Mouse (Mus musculus): ENCODE measurements at regions not wholly inside any gene's neighbourhood (a gene's known extent, or its start where the extent isn't known, plus 50 kb on each side); places are given as distances from the start of the nearest gene placed in this dataset.
A peak's percentile ranks its signal among the peaks of the same experiment; 100 is the strongest.

DNA sequence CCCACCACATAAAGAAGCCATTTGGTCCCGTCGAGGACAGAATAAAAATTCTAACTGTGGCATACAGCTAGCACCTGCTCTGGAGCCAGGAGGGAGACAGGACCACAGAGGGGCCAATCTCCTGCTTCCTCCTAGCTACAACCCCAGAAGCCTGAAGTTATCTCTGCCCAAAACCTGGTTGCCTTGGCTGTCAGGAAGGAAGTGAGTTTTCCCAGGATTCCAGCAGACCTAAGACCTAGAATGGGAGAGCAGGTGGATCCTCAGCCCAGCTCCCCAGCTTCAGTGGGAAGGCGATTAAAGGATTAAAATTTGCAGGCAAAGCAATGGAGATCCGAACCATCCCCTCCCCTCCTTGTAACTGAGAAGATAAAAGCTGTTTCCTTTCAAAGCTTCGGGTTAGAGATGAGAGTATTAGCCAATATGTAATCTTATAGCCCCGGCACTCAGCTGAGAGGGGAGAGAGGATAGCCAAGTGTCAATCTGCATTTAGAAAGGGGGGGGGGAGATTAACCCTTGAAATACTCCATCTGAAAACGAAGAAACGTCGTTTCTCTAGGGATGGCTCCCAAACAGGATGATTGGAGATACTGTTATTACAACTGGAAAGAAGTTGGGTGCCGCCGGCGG lies 386.1 kb downstream of the Setd4 start:
- DNase-seq (ENCODE audit: low spot score) (no peak), ATAC-seq (no peak)
- no peaks in the 10 kb centered on the region for H3K9me3 ChIP-seq (ENCODE audit: low read length)
- H3K4me3 ChIP-seq (ENCODE audit: low read depth, low read length) = no peak overlapping the region
- H3K27ac ChIP-seq (ENCODE audit: low read length) = no peak overlapping the region
- no peaks in the 10 kb centered on the region for H3K36me3 ChIP-seq (ENCODE audit: insufficient read depth, low read length)
- H3K4me2 ChIP-seq (replicated peaks; ENCODE audit: low read depth, low read length) = no peak overlapping the region
- H3K27me3 ChIP-seq (replicated peaks; ENCODE audit: insufficient read depth, low read length) = no peaks in the 10 kb centered on the region
- no peak overlapping the region for H3K9ac ChIP-seq (replicated peaks; ENCODE audit: low read depth)
- TF ChIP-seq CTCF (IDR thresholded peaks at IDR 0.05) = no peak
- TF ChIP-seq EP300 (IDR thresholded peaks at IDR 0.05) = no peak
- WGBS = 43% methylated on average over 12 of the region's 12 CpGs
- no peaks in the 10 kb centered on the region for H3K4me1 ChIP-seq (ENCODE audit: insufficient read depth, low read depth, low read length)

GRCm38 (mm10) chr16:93215630-93216029 lies 388.2 kb downstream of the Setd4 start:
- 70% methylated on average over 4 of the region's 4 CpGs for WGBS
- H3K36me3 ChIP-seq (ENCODE audit: insufficient read depth, low read length) = no peaks in the 10 kb centered on the region
- DNase-seq (ENCODE audit: low spot score) = no peak

GRCm38 (mm10) chr16:93213618-93214017 lies 387.7 kb upstream of the Runx1 start:
- Histone ChIP-seq H3K36me3 (ENCODE audit: insufficient read depth, low read length) (no peaks in the 10 kb centered on the region), H3K4me3 (ENCODE audit: low read depth, low read length) (no peak overlapping the region), H3K9me3 (ENCODE audit: low read length) (no peaks in the 10 kb centered on the region), H3K4me2 (replicated peaks; ENCODE audit: low read depth, low read length) (no peak overlapping the region), H3K27me3 (replicated peaks; ENCODE audit: insufficient read depth, low read length) (no peaks in the 10 kb centered on the region), H3K27ac (ENCODE audit: low read length) (no peak overlapping the region), H3K4me1 (ENCODE audit: insufficient read depth, low read depth, low read length) (no peaks in the 10 kb centered on the region), H3K9ac (replicated peaks; ENCODE audit: low read depth) (no peak overlapping the region)
- DNase-seq (ENCODE audit: low spot score) (no peak), ATAC-seq (no peak)
- TF ChIP-seq CTCF (IDR thresholded peaks at IDR 0.05) = no peak
- TF ChIP-seq EP300 (IDR thresholded peaks at IDR 0.05) = no peak
- 86% methylated on average over 6 of the region's 6 CpGs for WGBS

More at GRCm38 (mm10) chr16:93215630-93216029, 388.2 kb downstream of the Setd4 start:
- H3K9me3 ChIP-seq (ENCODE audit: low read length) = no peaks in the 10 kb centered on the region
- H3K27ac ChIP-seq (ENCODE audit: low read length) = no peak overlapping the region
- no peak for TF ChIP-seq CTCF (IDR thresholded peaks at IDR 0.05)
- no peak for TF ChIP-seq EP300 (IDR thresholded peaks at IDR 0.05)
- no peak overlapping the region for H3K4me3 ChIP-seq (ENCODE audit: low read depth, low read length)
- H3K9ac ChIP-seq (replicated peaks; ENCODE audit: low read depth) = no peak overlapping the region
- H3K4me1 ChIP-seq (ENCODE audit: insufficient read depth, low read depth, low read length) = no peaks in the 10 kb centered on the region
- no peak overlapping the region for H3K4me2 ChIP-seq (replicated peaks; ENCODE audit: low read depth, low read length)
- ATAC-seq = no peak
- no peaks in the 10 kb centered on the region for H3K27me3 ChIP-seq (replicated peaks; ENCODE audit: insufficient read depth, low read length)

GRCm38 (mm10) chr16:93207675-93208074 lies 381.7 kb upstream of the Runx1 start:
- H3K4me1 ChIP-seq (ENCODE audit: insufficient read depth, low read depth, low read length) = no peaks in the 10 kb centered on the region

DNA sequence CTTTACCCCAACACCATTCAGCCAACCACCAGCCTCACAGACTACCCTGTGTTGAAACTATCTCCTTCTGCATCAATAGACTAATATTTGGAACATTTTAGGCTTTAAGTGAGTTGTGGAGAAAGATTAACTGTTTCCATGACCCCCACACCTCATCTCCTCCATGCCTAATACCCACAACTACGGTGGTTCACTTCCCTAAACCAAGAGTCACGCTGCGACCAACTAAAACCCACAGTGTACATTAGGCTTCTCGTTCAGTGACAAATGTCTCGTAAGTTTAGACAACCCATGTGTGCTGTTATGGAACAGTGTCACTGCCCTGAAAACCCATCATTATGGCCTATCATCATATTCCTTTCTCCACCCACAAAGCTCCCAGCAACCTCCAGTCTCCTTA lies 381.3 kb upstream of the Runx1 start:
- TF ChIP-seq CTCF (IDR thresholded peaks at IDR 0.05) = no peak
- TF ChIP-seq EP300 (IDR thresholded peaks at IDR 0.05) = no peak
- Histone ChIP-seq H3K4me1 (ENCODE audit: insufficient read depth, low read depth, low read length) (no peaks in the 10 kb centered on the region), H3K4me3 (ENCODE audit: low read depth, low read length) (no peak overlapping the region), H3K27me3 (replicated peaks; ENCODE audit: insufficient read depth, low read length) (no peaks in the 10 kb centered on the region), H3K27ac (ENCODE audit: low read length) (no peak overlapping the region), H3K36me3 (ENCODE audit: insufficient read depth, low read length) (no peaks in the 10 kb centered on the region), H3K9ac (replicated peaks; ENCODE audit: low read depth) (no peak overlapping the region), H3K4me2 (replicated peaks; ENCODE audit: low read depth, low read length) (no peak overlapping the region), H3K9me3 (ENCODE audit: low read length) (no peaks in the 10 kb centered on the region)
- DNase-seq (ENCODE audit: low spot score) = no peak
- 88% methylated on average over 5 of the region's 5 CpGs for WGBS
- ATAC-seq = no peak

More at GRCm38 (mm10) chr16:93207675-93208074, 381.7 kb upstream of the Runx1 start:
- TF ChIP-seq EP300 (IDR thresholded peaks at IDR 0.05) (no peak), CTCF (IDR thresholded peaks at IDR 0.05) (no peak)
- Histone ChIP-seq H3K4me2 (replicated peaks; ENCODE audit: low read depth, low read length) (no peak overlapping the region), H3K9ac (replicated peaks; ENCODE audit: low read depth) (no peak overlapping the region), H3K4me3 (ENCODE audit: low read depth, low read length) (no peak overlapping the region), H3K36me3 (ENCODE audit: insufficient read depth, low read length) (no peaks in the 10 kb centered on the region), H3K9me3 (ENCODE audit: low read length) (no peaks in the 10 kb centered on the region), H3K27ac (ENCODE audit: low read length) (no peak overlapping the region), H3K27me3 (replicated peaks; ENCODE audit: insufficient read depth, low read length) (no peaks in the 10 kb centered on the region)
- ATAC-seq (no peak), DNase-seq (ENCODE audit: low spot score) (peak; percentile 28)
- whole genome bisulfite sequencing = 62% methylated on average over 3 of the region's 3 CpGs

DNA sequence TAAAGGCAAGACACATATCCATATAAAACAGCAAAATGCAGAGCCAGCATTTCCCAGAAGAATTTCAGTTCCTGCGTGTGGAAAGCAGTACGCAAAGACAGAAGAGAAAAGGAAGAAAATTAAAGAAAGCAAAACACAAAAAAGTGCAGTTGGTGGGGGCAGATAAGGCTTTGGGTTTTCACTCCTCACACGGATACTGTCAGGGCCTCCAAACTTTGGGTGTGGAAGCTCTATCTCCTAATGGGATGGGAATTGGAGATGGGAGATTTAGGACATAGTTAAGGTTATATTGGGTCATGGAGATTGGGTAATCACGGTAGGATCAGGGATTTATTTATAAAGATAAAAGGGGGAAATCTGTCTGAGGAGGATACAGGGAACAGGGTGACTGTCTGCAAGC lies 380.4 kb upstream of the Runx1 start:
- no peaks in the 10 kb centered on the region for H3K36me3 ChIP-seq (ENCODE audit: insufficient read depth, low read length)
- no peaks in the 10 kb centered on the region for H3K27me3 ChIP-seq (replicated peaks; ENCODE audit: insufficient read depth, low read length)
- H3K4me2 ChIP-seq (replicated peaks; ENCODE audit: low read depth, low read length) = no peak overlapping the region
- DNase-seq (ENCODE audit: low spot score) = no peak
- H3K4me1 ChIP-seq (ENCODE audit: insufficient read depth, low read depth, low read length) = no peaks in the 10 kb centered on the region
- H3K9ac ChIP-seq (replicated peaks; ENCODE audit: low read depth) = no peak overlapping the region
- WGBS = 81% methylated on average over 4 of the region's 4 CpGs
- no peaks in the 10 kb centered on the region for H3K9me3 ChIP-seq (ENCODE audit: low read length)
- TF ChIP-seq EP300 (IDR thresholded peaks at IDR 0.05) (no peak), CTCF (IDR thresholded peaks at IDR 0.05) (no peak)
- H3K27ac ChIP-seq (ENCODE audit: low read length) = no peak overlapping the region
- no peak for ATAC-seq
- no peak overlapping the region for H3K4me3 ChIP-seq (ENCODE audit: low read depth, low read length)

DNA sequence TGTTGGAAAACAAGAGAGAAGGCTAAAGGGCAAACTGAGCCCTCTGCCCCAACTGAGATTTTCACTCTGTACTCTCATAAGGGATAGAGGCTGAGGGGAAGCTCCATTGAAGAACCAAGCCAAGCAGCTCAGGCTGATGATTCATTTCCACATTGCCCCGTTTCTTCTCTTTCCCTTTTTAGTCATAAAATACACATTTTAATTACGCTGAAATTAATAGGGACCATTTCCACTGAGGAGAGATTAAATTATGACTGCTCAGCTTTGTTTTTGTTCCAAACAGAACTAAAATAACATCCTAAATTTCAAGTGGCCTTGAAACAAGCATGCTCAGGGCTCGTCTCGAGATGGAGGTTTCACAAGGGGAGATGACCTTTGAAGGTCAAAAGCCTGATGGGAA lies 378.7 kb upstream of the Runx1 start:
- Histone ChIP-seq H3K27me3 (replicated peaks; ENCODE audit: insufficient read depth, low read length) (no peaks in the 10 kb centered on the region), H3K9me3 (ENCODE audit: low read length) (no peaks in the 10 kb centered on the region), H3K9ac (replicated peaks; ENCODE audit: low read depth) (no peak overlapping the region), H3K4me2 (replicated peaks; ENCODE audit: low read depth, low read length) (no peak overlapping the region), H3K4me3 (ENCODE audit: low read depth, low read length) (no peak overlapping the region), H3K27ac (ENCODE audit: low read length) (no peak overlapping the region), H3K36me3 (ENCODE audit: insufficient read depth, low read length) (no peaks in the 10 kb centered on the region), H3K4me1 (ENCODE audit: insufficient read depth, low read depth, low read length) (no peaks in the 10 kb centered on the region)
- 56% methylated on average over 4 of the region's 4 CpGs for WGBS
- ATAC-seq (no peak), DNase-seq (ENCODE audit: low spot score) (no peak)
- TF ChIP-seq CTCF (IDR thresholded peaks at IDR 0.05) = no peak
- no peak for TF ChIP-seq EP300 (IDR thresholded peaks at IDR 0.05)

Data from lung, postnatal 0 days (tissue).